Mouse (Mus musculus) forebrain, embryonic 15.5 days (tissue): Measurements from ENCODE around the gene Islr. TPM values are rescaled to one million over a fixed set of nuclear protein-coding genes. Genes with fewer than 3 reads are reported as not detected.
"Not testable (repeated sequence)": the region's sequence is repeated elsewhere in the genome, so short reads cannot be mapped to it uniquely, and the experiment has no call there.

Source experiments
- ATAC-seq: fragments of 200-750 bp; cut with Nextera tagmentation; replicated peaks from 2 replicates; pipeline ENCODE4 v1.8.0; 2017; ENCODE audit warnings: mild to moderate bottlenecking, moderate TSS enrichment, moderate library complexity
- H3K27ac ChIP-seq: fragments of 300-500 bp; sonication (generic); replicated peaks from 2 replicates; pipeline ENCODE4 v1.5.1; 2015; ENCODE audit warnings: mild to moderate bottlenecking, inconsistent platforms
- H3K27me3 ChIP-seq: fragments of 300-500 bp; sonication (generic); 2 replicates; pipeline ENCODE4 v1.6.1; 2015; ENCODE audit warnings: inconsistent platforms
- H3K36me3 ChIP-seq: fragments of 300-500 bp; sonication (generic); 2 replicates; pipeline ENCODE4 v1.6.1; 2015; ENCODE audit warnings: mild to moderate bottlenecking, inconsistent platforms
- H3K4me1 ChIP-seq: fragments of 300-500 bp; sonication (generic); 2 replicates; pipeline ENCODE4 v1.6.1; 2015; ENCODE audit warnings: inconsistent platforms
- H3K4me2 ChIP-seq: fragments of 300-500 bp; sonication (generic); replicated peaks from 2 replicates; pipeline ENCODE4 v1.6.1; 2015; ENCODE audit warnings: mild to moderate bottlenecking, inconsistent platforms
- H3K4me3 ChIP-seq: fragments of 300-500 bp; sonication (generic); 2 replicates; pipeline ENCODE4 v1.5.1; 2015; ENCODE audit warnings: mild to moderate bottlenecking, inconsistent platforms
- H3K9ac ChIP-seq: fragments of 300-500 bp; sonication (generic); replicated peaks from 2 replicates; pipeline ENCODE4 v1.6.1; 2015; ENCODE audit warnings: mild to moderate bottlenecking, inconsistent platforms
- H3K9me3 ChIP-seq: fragments of 300-500 bp; sonication (generic); 2 replicates; pipeline ENCODE4 v1.6.1; 2016; ENCODE audit warnings: inconsistent platforms
- WGBS: fragments of 180-500 bp; shearing (Covaris S2); methylation state at CpG from one replicate; pipeline ENCODE4 v1.1.7; 2015; ENCODE audit warnings: mixed read lengths; 5-methylcytosine and 5-hydroxymethylcytosine counted together
- polyA plus RNA-seq: library from polyadenylated mRNA; unstranded; fragments of >200 nt; fragmentation: Nextera tagmentation; extraction: Ambion mirVana; gene quantifications from 2 replicates; pipeline ENCODE4 v1.2.1, GENCODE M21; 2015

The Islr gene
- 15.1 and 16.9 TPM in 2 replicates for polyA plus RNA-seq

DNA sequence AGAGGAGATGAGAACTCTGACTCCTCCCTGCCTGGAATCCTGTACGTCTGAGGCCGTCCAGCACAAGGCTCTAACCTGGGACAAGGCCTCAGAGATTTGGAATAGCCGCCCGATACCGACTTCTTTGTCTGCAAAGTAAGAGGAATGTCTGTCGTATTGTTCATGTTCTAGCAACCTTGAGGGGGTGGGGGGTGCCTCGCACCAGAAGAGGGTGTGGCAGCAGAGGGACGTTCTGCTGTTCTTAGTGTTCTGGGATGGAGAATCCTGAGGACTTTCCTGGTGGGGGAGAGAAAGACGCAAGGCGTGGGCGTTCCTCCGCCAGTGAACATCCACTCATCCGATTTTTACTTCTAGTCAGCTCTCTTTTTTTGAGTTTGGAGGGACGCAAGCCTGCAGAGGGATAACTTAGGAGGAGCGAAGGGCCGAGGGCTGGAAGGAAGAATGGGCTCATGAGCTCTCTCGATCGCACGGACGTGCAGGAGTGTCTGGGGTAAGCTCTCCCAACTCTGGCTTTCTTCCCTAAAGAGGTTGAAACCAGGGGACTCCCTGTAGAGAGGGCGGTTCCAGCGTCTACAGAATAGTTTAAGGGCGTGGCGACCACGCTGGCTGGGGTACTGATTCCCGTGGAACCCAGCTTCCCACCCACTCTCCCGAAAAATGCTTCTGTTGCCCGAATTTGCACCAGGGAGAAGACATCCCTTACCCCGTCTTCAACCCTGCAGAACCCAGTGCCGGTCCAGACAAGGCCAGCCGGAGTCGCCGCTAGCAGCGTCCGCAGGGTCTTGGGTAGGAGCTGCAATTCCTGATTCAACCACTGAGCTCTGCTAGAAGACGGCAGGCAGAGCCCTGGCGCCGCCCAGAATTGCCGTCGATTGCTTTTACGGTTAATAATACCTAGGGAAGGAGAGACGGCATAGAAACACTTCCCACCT is at the start of gene Islr, which contains the start of gene Islr2:
Islr (minus strand) TSS at position 791 of the 932 bp plus-strand sequence.
Islr2 (minus strand) TSS at position 804 of the 932 bp plus-strand sequence.
- H3K4me2 ChIP-seq = peak within 1 kb of the TSS; percentile 77
- peak within 1 kb of the TSS; percentile 70 for H3K9ac ChIP-seq
- H3K9me3 ChIP-seq = no peaks in the 10 kb centered on the region
- H3K4me3 ChIP-seq = peak within 1 kb of the TSS; percentile 54
- H3K4me1 ChIP-seq = peaks cover 73% of the 10 kb centered on the region
- H3K27ac ChIP-seq = peak within 1 kb of the TSS; percentile 97
- peaks cover 24% of the 10 kb centered on the region; the same call in 1 of the 2 replicates for H3K27me3 ChIP-seq
- no peaks in the 10 kb centered on the region for H3K36me3 ChIP-seq
- peak; percentile 46 for ATAC-seq
- 2% methylated on average over 42 of the region's 42 CpGs for WGBS

GRCm38 (mm10) chr9:58253805-58254122 is 49.7 kb upstream of the Islr start:
- H3K4me3 ChIP-seq = peak overlapping the region; percentile 83
- H3K36me3 ChIP-seq = peaks cover 24% of the 10 kb centered on the region
- peak overlapping the region; percentile 87 for H3K9ac ChIP-seq
- H3K4me1 ChIP-seq = peaks cover 29% of the 10 kb centered on the region
- not testable (repeated sequence) for ATAC-seq, H3K27me3 ChIP-seq, H3K9me3 ChIP-seq
- peak overlapping the region; percentile 62; the same call in 1 of the 2 replicates for H3K27ac ChIP-seq
- H3K4me2 ChIP-seq = peak overlapping the region; percentile 82
- WGBS = 77% methylated on average over 5 of the region's 5 CpGs

- peaks cover 32% of the 10 kb centered on the region for H3K4me1 ChIP-seq
- peaks cover 20% of the 10 kb centered on the region for H3K36me3 ChIP-seq
- peak within 1 kb of the TSS; percentile 62 for H3K27ac ChIP-seq
- no peaks in the 10 kb centered on the region for H3K27me3 ChIP-seq
- H3K9ac ChIP-seq = peak within 1 kb of the TSS; percentile 87
- under 1% methylated on average over 31 of the region's 31 CpGs for WGBS
- ATAC-seq = peak; percentile 98
- peak within 1 kb of the TSS; percentile 82 for H3K4me2 ChIP-seq
- H3K4me3 ChIP-seq = peak within 1 kb of the TSS; percentile 83
- H3K9me3 ChIP-seq = no peaks in the 10 kb centered on the region
These were observed 49.1 kb upstream of the Islr start, which contains the start of gene Stoml1 for GRCm38 (mm10) chr9:58253033-58253804. Gene Stoml1, plus strand, starts transcription at chr9:58253164.

GRCm38 (mm10) chr9:58250730-58251129 is 46.6 kb upstream of the Islr start:
- not testable (repeated sequence) for ATAC-seq, H3K4me2 ChIP-seq, H3K27ac ChIP-seq, H3K4me3 ChIP-seq, H3K27me3 ChIP-seq, H3K9ac ChIP-seq, H3K9me3 ChIP-seq, H3K36me3 ChIP-seq
- WGBS = 91% methylated on average over 1 of the region's 1 CpGs
- peaks cover 43% of the 10 kb centered on the region for H3K4me1 ChIP-seq

GRCm38 (mm10) chr9:58250322-58250721 is 46.2 kb upstream of the Islr start:
- Histone ChIP-seq H3K4me1 (peaks cover 43% of the 10 kb centered on the region), H3K27ac (no peak overlapping the region), H3K27me3 (no peaks in the 10 kb centered on the region), H3K9me3 (no peaks in the 10 kb centered on the region), H3K9ac (peak overlapping the region; percentile 51; the same call in 1 of the 2 replicates), H3K36me3 (no peaks in the 10 kb centered on the region), H3K4me2 (peak overlapping the region; percentile 51; the same call in 1 of the 2 replicates), H3K4me3 (no peak overlapping the region)
- 76% methylated on average over 8 of the region's 8 CpGs for WGBS
- ATAC-seq = no peak

- H3K4me3 ChIP-seq = peak within 1 kb of the TSS; percentile 43
- no peaks in the 10 kb centered on the region for H3K27me3 ChIP-seq
- peak within 1 kb of the TSS; percentile 55 for H3K27ac ChIP-seq
- 1% methylated on average over 16 of the region's 16 CpGs for WGBS
- H3K9ac ChIP-seq = peak within 1 kb of the TSS; percentile 51
- no peaks in the 10 kb centered on the region for H3K36me3 ChIP-seq
- ATAC-seq = no peak
- no peaks in the 10 kb centered on the region for H3K9me3 ChIP-seq
- H3K4me1 ChIP-seq = peaks cover 42% of the 10 kb centered on the region
- H3K4me2 ChIP-seq = peak within 1 kb of the TSS; percentile 51
These were observed 45.6 kb upstream of the Islr start, which contains the start of gene Pml for GRCm38 (mm10) chr9:58249592-58250192. Gene Pml, minus strand, starts transcription at chr9:58249786.

- no peaks in the 10 kb centered on the region for H3K9me3 ChIP-seq
- peak overlapping the region; percentile 55; the same call in 1 of the 2 replicates for H3K27ac ChIP-seq
- H3K27me3 ChIP-seq = no peaks in the 10 kb centered on the region
- no peak for ATAC-seq
- H3K9ac ChIP-seq = peak overlapping the region; percentile 51
- WGBS = 47% methylated on average over 7 of the region's 7 CpGs
- H3K4me3 ChIP-seq = peak overlapping the region; percentile 43
- H3K4me1 ChIP-seq = peaks cover 34% of the 10 kb centered on the region
- H3K36me3 ChIP-seq = no peaks in the 10 kb centered on the region
- H3K4me2 ChIP-seq = peak overlapping the region; percentile 51
These were observed 44.8 kb upstream of the Islr start for GRCm38 (mm10) chr9:58248746-58249413.

GRCm38 (mm10) chr9:58247064-58247759 is 43.1 kb upstream of the Islr start:
- ATAC-seq = peak; percentile 82
- Histone ChIP-seq H3K4me2 (peak overlapping the region; percentile 43), H3K9ac (peak overlapping the region; percentile 43), H3K9me3 (no peaks in the 10 kb centered on the region), H3K4me3 (peak overlapping the region; percentile 18), H3K4me1 (peaks cover 33% of the 10 kb centered on the region), H3K27me3 (no peaks in the 10 kb centered on the region), H3K27ac (peak overlapping the region; percentile 29; the same call in 1 of the 2 replicates), H3K36me3 (no peaks in the 10 kb centered on the region)
- WGBS = 14% methylated on average over 25 of the region's 25 CpGs

GRCm38 (mm10) chr9:58246083-58246591 is 42.0 kb upstream of the Islr start:
- no peak overlapping the region for H3K9ac ChIP-seq
- no peaks in the 10 kb centered on the region for H3K27me3 ChIP-seq
- H3K27ac ChIP-seq = no peak overlapping the region
- 84% methylated on average over 4 of the region's 4 CpGs for WGBS
- H3K4me1 ChIP-seq = peaks cover 44% of the 10 kb centered on the region
- no peaks in the 10 kb centered on the region for H3K9me3 ChIP-seq
- no peak overlapping the region for H3K4me3 ChIP-seq
- H3K4me2 ChIP-seq = no peak overlapping the region
- no peak for ATAC-seq
- H3K36me3 ChIP-seq = no peaks in the 10 kb centered on the region

- H3K36me3 ChIP-seq = no peaks in the 10 kb centered on the region
- no peaks in the 10 kb centered on the region for H3K9me3 ChIP-seq
- peaks cover 28% of the 10 kb centered on the region for H3K4me1 ChIP-seq
- WGBS = 91% methylated on average over 6 of the region's 6 CpGs
- ATAC-seq = no peak
- H3K9ac ChIP-seq = no peak overlapping the region
- no peak overlapping the region for H3K27ac ChIP-seq
- H3K4me2 ChIP-seq = no peak overlapping the region
- H3K27me3 ChIP-seq = no peaks in the 10 kb centered on the region
- no peak overlapping the region for H3K4me3 ChIP-seq
These were observed 39.6 kb upstream of the Islr start for GRCm38 (mm10) chr9:58243696-58244095.
